Mouse (Mus musculus): Measurements from ENCODE around the gene Ppp1r37.

Ppp1r37 gene

DNA sequence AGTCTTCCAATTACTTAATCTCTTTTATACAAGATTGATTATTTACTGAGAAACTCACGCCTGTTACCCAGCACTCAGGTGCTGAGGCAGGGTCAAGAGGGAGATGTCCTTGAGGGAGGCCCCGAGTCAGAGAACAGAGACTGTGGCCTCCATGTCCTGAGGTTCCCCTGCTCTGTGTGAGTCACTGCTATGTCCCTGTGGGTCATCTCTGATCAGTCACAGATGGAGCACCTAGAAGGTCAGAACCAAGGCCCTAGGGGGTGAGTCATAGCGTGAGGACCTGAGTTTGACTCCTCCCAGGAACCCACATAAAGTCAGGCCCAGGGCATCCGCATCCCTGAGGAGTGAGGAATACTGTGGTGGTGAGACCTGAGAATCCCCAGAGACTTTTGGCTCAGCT is 61.2 kb downstream of the Ppp1r37 start:
- DNase-seq (ENCODE audit: low spot score), result no peak

DNA sequence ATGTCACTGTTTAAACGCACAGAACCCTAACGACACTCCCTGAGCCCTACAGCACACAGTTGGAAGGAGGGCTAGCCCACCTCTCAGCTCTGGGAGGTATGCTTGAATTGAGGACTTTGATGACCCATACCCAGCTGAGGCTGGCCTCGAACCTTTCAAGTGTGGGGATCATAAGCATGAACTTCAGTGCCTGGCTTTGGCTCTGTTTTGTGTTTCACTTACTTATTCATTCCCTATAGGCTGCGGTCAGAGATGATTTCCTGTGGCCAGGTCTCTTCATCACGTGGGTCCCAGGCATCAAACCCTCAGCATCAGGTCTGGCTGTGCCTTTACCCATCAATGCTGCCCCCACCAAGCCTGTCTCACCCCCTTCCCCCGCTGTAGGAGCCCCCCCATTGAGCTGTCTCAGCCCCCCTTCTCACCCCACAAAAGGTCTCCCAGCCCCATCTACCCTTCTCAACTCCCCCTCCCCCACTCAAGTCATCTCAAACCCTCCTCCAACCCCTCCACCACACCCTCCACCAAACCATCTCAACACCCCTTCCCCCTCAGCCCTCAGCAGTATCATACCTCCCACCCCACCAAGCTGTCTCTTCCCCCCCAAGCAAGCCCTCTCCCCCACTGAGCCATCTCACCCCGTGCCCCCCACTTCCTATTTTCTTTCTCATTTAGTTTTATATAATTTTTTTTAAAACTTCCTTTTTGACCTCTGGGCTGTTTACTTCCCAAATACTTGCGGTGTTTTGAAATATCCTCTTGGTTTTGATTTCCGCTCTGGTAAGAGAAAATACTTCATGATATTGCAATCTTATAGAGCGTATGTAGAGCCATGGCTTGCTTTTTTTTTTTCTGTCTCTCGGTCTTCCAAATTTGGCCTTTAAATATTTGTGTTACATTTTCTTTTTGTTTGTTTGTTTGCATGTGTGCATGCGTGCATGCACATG is 62.2 kb downstream of the Ppp1r37 start:
- DNase-seq (ENCODE audit: low spot score), result no peak

GRCm38 (mm10) chr7:19498326-19498725 is 64.5 kb downstream of the Ppp1r37 start:
- DNase-seq (ENCODE audit: low spot score), result no peak

GRCm38 (mm10) chr7:19496214-19496555 is 66.7 kb downstream of the Ppp1r37 start:
- no peak for DNase-seq (ENCODE audit: low spot score)

DNA sequence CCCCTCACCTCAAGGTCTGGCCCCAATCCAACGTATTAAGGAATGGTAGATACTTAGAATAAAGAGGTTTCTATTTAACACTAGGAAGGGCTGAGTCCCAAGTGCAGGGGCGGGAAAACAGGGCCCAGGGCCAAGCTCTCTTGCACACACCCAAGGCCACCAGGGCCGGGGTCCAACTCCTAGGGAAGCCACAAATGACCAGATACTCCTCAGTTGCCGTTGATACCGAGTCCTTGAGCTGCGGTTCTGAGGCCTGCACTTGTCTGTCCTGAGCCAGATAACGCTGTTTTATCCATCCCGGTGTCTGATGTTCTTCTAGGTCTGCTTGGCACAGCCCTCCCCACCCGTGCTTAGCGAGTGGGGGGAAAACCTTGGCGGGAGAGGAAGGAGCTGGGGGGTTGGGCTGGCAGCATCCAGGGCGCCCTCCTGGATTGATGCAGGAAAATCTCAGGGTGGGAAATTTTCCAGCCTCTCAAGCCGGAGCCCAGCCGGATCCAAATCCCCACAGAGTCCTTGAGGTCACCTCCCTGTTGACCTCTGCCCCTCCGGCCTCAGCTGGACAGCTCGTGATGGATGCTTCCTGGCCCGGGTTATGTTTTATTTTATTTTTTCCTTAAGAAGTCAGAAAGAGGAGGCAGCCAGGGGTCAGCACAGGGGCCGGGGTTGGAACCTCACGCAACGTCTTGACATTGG is 67.2 kb downstream of the Ppp1r37 start:
- peak; percentile 97 for DNase-seq (ENCODE audit: low spot score)

DNA sequence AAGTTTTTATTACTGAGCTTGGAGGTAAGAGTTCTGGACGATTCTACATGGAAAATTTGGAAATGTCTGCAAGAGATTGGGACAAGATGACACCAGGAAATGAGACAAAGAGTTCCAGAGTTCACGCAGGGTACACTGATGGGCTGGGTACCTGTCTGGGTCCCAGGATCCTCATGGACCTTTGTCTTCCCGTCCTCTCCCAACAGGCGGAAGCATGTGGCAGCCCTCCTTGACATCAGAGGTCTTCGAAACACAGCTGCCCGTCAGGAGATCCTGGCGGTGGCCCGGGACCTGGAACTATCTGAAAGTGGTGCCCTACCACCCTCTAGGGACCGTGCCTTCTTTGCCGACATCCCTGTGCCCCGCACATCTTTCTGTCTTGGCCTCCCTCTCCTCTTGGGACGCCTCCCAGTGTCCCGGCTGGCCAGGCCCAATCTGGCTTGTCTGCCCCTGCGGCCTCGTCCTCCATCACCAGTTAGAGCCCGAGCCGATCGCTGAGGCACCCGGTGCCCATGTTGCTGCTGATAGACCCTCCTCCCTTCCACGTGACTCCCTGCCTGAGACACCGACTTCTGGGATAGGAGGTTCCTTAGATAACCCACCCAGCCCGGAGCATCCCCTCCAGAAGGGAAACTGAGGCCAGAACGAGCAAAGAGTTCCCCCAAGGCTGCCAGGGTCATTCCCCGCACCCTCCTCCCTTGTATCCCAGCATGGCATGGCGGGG is 68.0 kb downstream of the Ppp1r37 start:
- no peak for DNase-seq (ENCODE audit: low spot score)

DNA sequence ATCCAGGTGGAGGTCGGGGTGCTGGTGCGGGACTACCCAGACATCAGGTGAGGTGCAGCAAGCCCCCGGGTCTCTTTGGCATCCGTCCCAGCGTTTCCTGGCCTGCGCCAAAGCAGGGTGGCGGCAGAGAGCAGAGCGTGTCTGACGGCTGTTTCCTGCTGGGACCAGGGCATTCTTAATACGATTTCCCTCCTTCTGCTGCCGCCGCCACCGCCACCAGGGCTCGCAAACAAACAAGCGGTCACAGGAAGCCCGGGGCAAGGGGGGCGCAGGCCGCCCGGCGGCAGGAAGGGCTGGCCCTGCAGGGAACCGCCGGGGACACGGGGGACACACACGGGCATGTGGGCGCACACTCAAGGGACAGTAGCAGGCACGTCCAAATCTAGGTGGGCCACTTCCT is 71.1 kb downstream of the Ppp1r37 start:
- DNase-seq (ENCODE audit: low spot score), result no peak

DNA sequence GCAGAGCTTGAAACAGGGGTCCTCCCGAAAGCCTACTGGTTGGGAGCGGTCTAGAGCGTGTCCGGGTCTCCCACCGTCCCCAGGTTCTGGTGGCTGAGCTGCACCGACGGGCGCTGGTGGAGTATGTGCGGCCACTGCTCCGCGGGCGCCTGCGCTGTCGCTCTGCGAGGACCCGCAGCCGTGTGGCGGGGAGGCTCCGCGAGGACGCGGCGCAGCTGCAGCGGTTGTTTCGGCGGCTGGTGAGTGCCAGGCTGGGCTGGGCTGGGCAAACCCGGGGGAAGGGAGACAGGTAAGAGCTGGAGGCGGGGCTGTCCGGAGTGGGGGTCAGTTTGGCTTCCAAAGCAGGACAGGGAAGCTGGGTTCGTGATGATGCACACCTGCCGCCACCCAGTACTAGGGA is 73.4 kb downstream of the Ppp1r37 start:
- DNase-seq (ENCODE audit: low spot score), result no peak

GRCm38 (mm10) chr7:19486549-19486948 is 76.3 kb downstream of the Ppp1r37 start:
- no peak for DNase-seq (ENCODE audit: low spot score)

DNA sequence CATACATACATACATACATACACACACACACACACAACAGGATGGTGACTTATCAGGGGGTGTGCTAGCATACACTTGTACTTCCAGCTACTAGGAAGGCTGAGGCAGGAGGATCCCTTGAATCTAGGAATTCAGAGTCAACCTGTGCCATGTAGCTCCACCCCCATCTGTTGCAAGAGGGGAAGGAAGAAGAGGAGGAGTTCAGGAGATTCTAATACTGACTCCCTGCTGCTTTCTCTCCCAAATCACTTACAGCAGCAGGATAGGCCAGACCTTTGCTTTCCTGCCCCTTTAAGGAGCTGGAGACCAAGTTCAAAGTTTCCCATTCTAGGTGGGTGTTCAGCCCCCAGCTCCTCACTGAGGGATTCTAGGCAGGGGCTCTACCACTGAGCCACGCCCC is 77.4 kb downstream of the Ppp1r37 start:
- no peak for DNase-seq (ENCODE audit: low spot score)

- no peak for DNase-seq (ENCODE audit: low spot score)
These were observed 79.6 kb downstream of the Ppp1r37 start for GRCm38 (mm10) chr7:19483281-19483680.

Measured in ovary, adult 18-20 months (tissue).